Mouse (Mus musculus): Measurements from ENCODE around the gene Pafah1b1.

- TF ChIP-seq CTCF (IDR thresholded peaks at IDR 0.05; ENCODE audit: borderline replicate concordance, insufficient read depth, low read length) (no peak), POLR2A (IDR thresholded peaks at IDR 0.05; ENCODE audit: low read depth, low read length) (no peak)
These were observed 71.7 kb downstream of the Pafah1b1 start for GRCm38 (mm10) chr11:74652791-74653191.

Measured in embryonic fibroblast, embryonic 13.5 days (primary cell).